Mouse (Mus musculus): ENCODE data around the gene Slitrk6. TPM values are rescaled to one million over a fixed set of nuclear protein-coding genes. Genes with fewer than 3 reads are reported as not detected.

Slitrk6 gene
- polyA plus RNA-seq, 1 experiment from 2014 or later: 3.7 TPM

- Histone ChIP-seq H3K27me3 (replicated peaks; ENCODE audit: control insufficient read depth, insufficient read depth, low read length) (no peaks in the 10 kb centered on the region), H3K36me3 (ENCODE audit: control insufficient read depth, insufficient read depth, low read length) (no peaks in the 10 kb centered on the region), H3K9ac (ENCODE audit: low read length) (no peak overlapping the region), H3K4me3 (ENCODE audit: low read depth, low read length) (no peak overlapping the region), H3K27ac (ENCODE audit: low read depth, low read length) (no peak overlapping the region), H3K4me2 (ENCODE audit: low read length) (no peak overlapping the region), H3K9me3 (replicated peaks; ENCODE audit: control insufficient read depth, low read length) (no peaks in the 10 kb centered on the region), H3K4me1 (ENCODE audit: control insufficient read depth, insufficient read depth, low read length) (no peaks in the 10 kb centered on the region)
- DNase-seq (ENCODE audit: low spot score) (peak; percentile 11), ATAC-seq (no peak)
- 11% methylated on average over 2 of the region's 2 CpGs for WGBS
Measured at GRCm38 (mm10) chr14:110724026-110724576, 30.8 kb downstream of the Slitrk6 start.
